Mouse (Mus musculus) NIH3T3 (cell line): Measurements from ENCODE around the gene Prdm2.

Experiments
- DNase-seq: peaks from one replicate; pipeline ENCODE4 v3.0.0-alpha.2; 2012; ENCODE audit warnings: low read depth

Prdm2 gene

DNA sequence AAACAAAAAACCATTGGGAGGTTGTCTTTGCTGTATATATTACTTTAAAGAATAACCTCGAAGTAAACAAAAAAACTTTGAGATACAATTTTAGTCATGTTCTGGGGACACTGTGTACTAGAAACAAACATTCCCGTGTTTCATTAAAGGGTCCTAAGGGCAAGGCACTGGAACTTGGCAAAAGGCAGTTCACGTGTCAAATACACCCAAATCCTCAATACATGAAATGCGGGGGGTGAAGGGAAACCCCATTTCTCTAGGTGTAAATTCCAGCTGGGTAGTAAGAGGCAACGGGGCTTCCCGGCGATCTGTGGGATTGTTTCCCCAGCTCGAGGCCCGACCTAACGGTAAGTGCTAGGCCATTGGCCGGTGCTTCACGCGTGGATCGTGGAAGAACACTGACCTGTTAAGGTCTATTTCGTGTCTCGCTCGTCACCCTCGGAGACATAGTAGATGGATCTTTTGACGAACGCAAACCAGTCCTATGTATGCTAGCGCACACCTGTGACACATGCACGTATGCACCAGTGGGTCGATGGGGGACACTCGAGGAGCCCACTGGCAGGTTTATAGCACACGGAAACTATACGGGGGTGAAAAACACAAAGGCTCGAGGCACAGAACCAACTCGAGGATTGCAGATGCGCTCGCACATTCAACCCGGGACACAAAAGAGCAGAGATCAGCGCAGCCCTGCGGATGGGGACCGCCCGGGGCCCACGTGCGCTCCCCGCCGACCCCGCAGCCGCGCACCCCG, 1.0 kb downstream of the Prdm2 start:
- peak; percentile 51 for DNase-seq

DNA sequence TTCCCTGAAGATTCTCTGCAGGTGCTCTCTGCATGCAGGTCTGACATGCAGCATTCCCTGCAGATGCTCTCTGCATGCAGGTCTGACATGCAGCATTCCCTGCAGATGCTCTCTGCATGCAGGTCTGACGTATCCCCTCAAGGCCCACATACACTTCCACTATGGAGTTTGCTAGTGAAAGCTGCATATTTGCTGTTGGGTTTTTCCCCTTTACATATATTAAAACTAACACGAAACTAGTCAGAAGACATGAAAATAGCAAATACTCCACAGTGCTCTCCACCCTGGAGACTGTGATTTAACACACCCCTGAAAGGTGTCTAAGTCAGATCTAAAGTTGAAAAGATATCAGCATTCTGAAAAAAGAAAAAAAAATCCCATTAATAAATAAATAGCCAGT, 2.8 kb downstream of the Prdm2 start:
- DNase-seq = no peak

DNA sequence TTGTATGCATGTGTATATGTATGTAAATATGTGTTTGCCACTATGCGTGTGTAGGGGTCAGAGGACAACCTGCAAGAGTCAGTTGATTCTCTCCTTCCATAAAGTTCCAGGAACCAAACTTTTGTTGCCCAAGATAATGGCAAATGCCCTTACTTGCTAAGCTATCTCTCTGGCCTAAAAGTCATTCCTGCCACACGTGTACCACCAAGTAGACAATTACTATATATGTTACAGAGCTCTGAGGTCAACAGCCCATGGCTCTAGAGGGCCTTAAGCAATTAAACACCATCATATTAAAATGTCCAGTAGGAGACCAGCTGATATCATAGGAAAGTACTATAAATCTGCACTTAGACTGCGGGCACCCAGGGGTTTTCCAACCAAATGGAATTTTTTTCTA, 10.1 kb downstream of the Prdm2 start:
- DNase-seq = no peak

DNA sequence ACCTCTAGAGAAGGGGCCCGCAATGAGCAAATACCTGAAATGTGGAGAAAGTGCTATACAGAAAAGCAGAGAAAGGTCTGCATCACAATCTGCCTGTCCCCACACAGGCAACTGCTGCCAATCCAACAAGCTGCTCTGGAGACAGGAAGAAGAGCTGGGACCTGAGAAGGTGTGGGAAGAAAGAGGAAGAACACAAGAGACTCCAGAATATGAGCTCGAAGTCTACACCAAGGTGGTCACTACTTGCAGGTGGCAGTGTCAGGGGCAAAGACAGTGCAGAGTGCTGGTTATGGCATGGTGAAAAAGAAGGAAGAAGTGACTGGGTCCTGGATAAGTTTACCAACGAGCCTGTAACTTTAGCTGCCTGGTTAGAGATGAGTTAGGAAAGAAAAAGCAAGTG, 14.4 kb downstream of the Prdm2 start:
- no peak for DNase-seq

DNA sequence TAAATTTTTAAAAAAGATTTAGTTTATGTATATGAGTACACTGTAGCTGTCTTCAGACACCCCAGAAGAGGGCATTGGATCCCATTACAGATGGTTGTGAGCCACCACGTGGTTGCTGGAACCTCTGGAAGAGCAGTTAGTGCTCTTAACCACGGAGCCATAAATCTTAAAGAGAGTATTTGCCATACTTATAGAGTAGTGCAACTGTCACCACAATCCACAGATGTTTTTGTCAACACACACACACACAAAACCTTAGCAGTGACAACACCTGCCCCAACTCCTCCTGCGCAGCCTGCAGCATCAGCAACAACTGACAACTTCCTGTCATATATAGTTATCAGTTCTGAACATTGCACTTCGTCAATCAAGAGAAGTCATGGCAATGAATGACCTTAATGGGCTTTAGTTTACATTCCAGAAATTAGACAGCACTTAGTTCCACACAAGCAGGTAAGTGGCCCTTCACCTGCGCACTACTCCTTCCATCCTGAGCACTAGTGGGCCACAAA, 14.9 kb downstream of the Prdm2 start:
- no peak for DNase-seq

DNA sequence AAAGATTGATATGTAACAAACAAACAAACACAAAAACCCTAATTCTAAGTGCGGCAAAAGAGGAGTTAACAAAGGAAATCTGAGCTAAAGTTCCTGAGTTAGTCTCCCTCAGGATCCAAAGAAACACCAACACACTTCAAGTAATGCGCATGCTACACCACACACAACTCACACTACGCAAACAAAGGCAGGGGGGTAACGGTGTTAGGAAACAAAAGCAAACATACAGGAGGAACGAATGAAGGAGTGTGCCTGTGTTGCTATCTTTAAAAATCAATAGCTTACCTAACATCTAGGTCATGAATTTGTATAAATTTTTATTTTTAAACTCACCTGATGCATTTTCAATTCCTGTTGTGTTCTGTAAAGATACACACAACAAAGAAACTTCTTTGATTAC, 18.5 kb downstream of the Prdm2 start:
- no peak for DNase-seq

DNA sequence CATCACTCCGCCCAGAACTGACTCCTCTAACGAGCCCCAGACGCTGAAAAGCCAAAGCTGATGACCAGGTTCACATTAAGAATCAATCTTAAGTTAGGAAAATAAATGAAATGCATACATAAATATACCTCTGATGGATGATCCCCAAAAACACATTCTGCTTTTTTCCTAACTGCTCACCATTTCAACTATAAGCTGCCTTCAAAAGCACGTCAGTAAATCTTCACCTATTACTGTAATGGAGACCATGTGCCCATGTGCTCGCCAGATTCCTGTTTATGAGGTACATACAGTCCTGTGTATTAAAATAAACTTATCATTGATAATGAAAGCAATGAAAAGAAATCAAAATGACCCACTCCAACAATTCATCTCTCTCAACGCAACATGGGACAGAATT, 19.6 kb downstream of the Prdm2 start:
- peak; percentile 2 for DNase-seq

DNA sequence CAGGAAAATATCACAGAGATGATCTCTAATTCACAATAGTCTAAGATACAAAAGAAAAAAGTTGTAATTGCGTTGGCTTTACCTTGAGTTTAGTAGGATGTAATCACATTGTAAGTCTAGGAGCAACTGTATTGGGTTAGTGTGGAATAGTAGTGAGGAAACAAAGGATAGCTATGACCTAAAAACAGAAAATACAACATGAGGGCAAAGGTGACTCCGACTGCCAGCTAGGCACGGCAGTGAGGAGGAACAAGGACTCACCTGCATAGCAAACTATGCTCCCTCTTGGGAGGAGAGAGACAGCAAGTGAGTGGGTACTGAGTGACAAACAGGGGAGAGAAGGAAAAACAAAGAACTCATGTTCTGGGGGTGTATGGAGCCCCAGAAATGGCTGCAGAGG, 21.0 kb downstream of the Prdm2 start:
- DNase-seq = no peak

DNA sequence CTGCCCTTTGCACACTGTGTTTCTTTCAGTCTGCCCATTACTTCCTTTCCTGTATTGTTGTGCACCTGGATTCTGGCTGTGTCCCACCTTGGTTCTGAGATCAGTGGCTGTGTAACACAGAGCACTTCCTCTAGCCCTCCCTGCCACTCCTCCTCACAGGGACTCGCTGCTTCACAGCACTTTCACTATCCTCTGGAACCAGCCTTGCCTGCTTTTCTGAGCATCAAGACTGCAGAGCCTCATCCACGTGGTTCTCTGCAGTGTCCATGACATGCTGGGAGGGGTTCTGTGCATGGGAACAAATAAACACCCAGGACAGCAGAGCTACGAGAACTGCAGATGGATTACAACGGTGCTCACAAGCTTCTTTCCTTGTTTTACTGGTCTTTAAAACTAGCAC, 22.1 kb downstream of the Prdm2 start:
- no peak for DNase-seq

DNA sequence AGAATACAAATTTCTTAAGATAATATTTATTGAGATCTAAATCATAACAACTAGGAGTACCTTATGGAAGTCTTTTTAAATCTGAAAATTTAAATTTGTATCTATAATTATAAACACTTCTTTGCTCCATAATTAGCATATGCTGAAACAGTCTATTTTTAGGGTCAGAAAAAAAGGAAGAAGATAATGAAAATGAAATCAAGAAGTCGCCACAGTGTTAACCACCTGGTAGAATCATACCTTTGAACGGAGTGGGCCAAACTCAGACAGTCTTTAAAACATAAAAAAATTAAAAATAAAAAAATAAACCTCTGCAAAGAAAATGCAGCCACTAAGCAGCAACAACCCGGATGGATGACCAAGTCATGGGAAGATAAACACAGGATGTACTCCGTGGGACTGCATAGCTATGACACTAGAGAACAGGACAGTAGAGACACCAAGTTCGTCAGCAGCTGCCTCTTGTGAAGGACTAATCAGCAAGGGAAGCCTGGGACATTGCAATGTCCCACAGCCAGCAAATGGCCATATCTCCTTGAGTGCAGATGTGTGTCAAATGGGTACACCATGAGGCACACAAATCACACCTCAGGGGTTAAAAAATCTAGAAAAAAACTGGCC, 24.1 kb downstream of the Prdm2 start:
- no peak for DNase-seq

DNA sequence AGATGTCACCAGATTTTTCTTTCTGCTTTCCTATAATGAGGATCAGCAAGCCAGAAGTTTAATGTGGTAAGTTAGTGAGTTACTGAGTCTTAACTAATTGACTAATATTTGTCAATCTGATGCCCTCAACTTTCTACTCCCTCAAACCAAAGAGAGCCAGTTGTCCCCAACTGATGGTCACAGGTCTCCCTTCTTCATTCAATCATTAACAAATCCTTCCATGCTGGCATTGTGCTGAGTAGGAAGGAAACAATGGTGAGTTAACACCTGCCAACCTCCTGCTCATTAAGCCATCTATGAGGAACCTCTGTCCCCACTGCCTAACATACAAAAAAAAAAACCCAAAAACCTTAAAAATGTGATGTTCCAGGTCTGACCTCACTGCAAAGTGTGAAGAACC, 26.7 kb downstream of the Prdm2 start:
- no peak for DNase-seq

DNA sequence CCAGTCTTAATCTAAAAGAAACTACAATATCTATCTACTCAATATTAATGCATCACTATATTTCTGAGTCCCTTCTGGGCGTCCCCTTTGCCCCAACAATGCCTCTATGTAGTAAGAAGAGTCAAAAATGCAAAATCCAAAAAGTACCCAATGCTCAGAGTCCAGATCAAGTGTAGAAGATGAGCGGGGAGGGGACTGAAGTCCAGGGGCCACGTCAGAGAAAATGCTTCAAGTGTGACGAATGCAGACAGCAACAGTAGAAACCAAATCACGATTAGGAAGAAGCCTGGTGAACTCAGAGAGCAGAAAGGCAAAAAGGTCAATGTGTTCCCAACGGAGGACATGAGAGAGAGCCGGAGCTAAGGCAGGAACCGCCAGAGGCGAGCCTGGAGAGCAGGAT, 27.3 kb downstream of the Prdm2 start:
- DNase-seq = no peak

DNA sequence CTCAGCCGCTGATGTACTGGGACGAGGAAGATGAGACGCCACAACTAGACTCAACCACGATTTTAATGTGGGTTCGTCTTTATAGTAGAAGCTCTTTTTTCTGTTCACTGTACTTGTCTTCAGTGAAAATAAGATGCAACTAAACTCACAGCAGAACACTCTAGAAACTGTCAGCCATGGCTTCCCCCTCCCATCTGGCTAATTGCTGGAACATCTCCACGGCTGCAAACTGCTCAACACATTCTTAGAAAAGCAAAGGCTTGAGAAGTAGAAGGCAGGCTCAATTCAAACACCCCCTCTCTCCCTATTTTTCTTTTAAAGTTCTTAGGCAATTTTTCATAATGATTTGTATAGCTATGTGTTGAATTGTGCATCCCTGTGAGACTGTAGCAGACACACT, 29.7 kb downstream of the Prdm2 start:
- DNase-seq = no peak

DNA sequence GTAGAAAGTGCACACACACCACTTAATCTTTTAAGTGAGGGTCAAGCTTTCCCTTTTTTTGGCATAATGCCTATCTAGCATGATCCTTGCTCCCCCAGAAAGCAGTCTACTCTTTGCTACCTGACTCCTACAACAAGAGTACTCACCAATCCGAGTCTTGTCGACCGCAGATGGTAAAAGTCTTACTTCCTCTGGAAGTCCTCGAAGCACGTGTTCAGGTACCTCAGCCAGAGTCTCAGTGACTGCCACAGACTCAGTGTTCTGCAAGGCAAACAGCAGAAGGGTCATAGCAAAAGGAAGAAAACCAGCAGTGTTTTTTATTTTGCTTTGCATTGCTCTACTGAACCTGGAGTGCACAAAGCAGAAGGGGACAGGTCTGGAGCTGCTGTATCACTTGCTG, 32.1 kb downstream of the Prdm2 start:
- no peak for DNase-seq

DNA sequence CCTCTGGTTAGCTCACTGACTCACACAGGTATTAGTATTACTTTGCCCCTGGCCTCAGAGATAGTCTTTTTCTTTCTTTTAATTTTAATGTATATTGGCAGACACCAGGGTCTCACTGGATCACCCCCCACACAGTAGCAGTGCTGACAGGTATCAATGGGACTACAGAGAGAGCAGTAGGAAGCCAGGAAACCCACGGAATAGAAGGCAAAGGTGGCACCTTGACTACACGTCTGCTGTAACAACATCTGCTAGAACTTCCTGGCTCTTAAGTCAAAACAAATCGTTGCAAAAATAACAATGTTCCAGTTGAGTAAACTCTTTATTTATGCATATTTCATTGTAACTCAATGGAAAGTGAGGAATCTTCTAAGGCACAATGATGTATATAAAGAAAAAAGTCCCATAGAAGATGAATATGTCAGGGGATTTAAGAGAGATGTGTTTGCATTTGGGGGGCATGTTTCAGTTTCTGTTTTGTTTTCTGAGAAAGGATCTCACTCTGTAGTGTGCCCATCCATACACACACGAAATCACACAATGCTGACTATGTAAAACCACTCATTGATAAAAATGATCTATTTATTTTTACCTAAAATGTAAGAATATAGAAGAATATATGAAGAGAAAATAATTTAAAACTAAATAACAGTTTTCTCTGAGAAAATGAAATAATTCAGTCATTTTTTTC, 41.0 kb downstream of the Prdm2 start:
- DNase-seq = no peak

DNA sequence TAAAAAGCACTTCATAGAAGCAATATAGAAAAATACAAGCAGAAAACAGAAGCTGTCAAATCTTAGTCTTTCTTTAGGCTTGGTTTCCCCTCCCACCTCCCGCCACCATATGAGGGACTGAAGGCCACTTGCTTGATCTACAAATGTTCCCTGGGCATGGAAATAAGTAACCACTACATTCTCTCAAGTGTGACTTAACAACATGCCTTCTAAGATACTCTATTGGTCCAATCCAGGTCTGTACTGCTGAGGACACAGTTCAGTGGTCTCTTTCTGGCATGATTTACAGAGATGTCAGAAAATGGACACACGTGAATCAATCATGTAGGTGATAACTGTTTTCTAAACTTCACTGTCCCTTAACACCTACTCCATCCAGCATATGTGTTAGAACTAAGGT, 42.5 kb downstream of the Prdm2 start:
- DNase-seq = no peak

DNA sequence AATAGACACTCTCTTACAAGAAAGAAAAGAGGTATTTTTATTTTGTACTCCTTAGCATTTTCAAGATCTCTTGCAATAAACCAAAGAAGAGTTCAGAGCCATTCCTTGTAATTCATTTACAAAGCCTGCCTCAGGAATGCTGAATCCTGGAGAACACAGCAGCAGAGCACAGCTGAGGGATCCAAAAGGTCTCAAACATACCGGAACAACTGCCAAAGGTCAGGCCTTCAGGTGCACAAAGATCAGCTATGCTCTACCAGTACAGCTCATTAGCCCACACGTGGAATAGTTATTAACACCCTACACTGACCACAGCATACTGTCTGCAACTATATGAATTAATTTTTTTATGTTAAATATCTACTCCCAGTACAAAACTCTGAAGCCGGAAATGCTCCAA, 44.7 kb downstream of the Prdm2 start:
- no peak for DNase-seq

DNA sequence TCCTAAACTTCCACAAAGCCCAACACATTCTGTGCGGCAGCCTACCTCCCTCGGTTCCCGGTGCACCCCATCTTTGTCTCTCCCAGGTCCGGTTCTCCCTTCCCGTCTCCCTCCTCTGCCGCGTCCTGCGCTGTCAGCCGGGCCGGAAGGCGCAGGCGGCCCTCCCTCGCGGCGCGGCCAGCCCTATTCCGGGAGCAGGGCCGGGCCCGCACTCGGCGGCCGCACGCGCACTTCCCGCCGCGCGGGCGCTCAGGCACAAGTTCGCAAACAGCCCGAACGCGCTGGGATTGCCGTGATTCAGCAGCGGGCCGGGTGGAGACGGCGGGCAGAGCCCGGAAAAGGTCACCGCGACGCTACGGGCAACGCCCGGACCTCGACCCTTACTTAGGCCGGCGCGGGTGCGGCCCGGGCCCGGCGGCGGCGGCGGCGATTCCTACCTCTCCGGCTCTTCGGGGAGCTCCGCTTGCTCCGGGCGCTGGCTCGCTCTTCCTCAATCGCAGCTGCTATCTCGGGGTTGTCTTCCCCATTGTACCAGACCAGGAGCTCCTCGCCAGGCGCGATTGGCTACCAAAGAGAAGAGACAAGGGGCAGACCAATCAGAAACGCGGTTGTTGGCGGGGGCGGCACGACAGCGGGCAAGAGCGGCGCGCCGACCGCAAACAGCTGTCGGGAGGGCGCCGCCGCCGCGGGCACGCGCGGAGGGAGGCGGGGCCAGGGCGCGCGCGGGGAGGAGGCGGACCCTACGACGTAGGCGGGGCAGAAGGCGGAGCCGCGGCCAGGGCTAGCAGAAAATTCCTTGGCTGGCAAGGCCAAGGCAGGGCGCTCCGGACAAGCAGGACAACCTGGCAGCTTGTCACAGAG, 50.9 kb downstream of the Prdm2 start:
- peak; percentile 98 for DNase-seq

DNA sequence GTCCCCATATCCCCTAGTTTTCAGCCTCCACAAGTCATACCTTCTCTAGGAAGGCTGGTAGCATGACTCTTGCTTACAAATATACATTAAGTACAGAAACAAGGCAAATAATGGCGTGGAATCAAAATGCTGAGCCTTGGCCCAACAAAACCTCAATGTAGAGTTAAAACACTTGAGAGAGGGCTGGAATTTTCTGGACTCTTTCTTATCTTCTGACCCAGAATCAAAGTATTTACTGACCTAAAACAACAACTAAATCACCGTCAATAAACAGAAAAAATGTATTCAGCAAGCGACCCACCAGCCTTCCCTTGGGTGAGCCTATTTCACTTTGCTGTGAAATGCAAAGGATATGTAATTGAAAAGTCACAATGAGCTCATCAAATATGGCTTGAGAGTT, 52.0 kb downstream of the Prdm2 start:
- peak; percentile 16 for DNase-seq

DNA sequence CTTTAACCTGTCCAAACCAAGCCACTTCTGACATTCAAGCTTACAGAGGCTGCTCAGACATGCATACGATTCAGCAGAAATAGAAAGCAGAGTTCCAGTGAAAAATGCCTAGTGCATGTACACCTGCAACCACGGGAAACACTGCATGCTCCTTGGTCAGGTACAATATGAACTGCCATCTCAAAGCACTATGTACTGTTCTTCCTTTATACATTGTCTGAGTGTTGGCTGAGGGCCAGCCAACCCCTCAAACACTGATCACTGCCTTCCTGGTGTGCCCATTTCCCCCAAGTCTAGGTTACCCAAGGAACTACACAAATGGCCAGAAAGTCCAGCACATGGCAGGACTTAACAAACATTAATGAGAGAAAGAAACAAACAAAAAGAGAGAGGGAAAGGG, 53.5 kb downstream of the Prdm2 start:
- no peak for DNase-seq

DNA sequence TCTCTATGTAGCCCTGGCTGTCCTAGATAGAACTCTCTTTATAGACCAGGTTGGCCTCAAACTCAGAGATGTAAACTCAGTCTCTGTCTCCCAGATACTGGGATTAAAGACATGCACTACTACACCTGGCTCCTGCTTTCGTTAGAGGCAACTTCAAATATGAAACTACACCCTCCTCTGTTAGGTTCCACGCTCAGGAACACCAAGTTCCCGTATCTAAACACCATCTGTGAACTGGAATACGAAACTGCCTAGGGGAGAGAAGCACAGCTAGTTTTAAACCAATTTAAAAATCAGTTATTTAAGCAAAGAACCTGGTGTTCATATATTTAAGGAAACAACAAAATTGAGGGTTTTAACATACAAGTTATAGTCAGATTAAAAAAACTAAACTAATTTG, 56.9 kb downstream of the Prdm2 start:
- DNase-seq = no peak

DNA sequence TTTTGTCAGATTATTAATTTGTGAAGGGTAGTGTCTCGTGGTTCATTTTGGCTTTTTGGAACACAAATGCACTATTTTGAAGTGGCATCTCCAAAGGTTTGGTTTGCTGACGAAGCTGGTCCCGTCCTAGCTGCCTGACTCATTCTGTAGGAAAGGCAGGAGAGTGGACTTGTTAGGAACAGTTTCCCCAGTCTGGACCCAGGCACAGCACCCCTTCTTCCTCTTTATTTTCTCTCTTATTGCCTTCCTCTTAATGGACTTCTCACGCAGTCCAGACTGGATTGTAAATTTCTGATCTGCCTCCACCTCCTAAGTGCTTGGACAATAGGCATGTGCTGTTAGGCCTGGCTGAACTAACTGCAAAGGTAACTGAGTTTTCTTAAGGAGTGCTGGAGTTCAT, 57.8 kb downstream of the Prdm2 start:
- no peak for DNase-seq
